Mouse (Mus musculus): Measurements from ENCODE around the gene Tmem132c.

GRCm38 (mm10) chr5:127234715-127235114 lies 6.9 kb upstream of the Tmem132c start:
- TF ChIP-seq CTCF (IDR thresholded peaks at IDR 0.05; ENCODE audit: low read depth) (no peak), EP300 (IDR thresholded peaks at IDR 0.05; ENCODE audit: low read depth) (no peak)

Data from liver, embryonic 14.5 days (tissue).